In genomic region chr2:38997386-38998374, GRCm38 (mm10) we compare ENCODE assay signal across 8 mouse cellular contexts. TPM values are rescaled to one million over a fixed set of nuclear protein-coding genes. Genes with fewer than 3 reads are reported as not detected.
DNase-seq lines count a peak whose midpoint lies in the region; ATAC-seq and TF ChIP-seq lines count a peak whose summit lies in the region.

Gene Wdr38 (plus strand): TSS chr2:38997476.

- peak within 1 kb of the TSS; percentile 36 for H3K4me3 ChIP-seq in embryonic facial prominence, embryonic 12.5 days
- H3K4me3 ChIP-seq in heart, adult 2 months: peak within 1 kb of the TSS; percentile 57
- H3K4me3 ChIP-seq in kidney, adult 2 months (ENCODE audit: insufficient read depth, low read depth, low read length): peak within 1 kb of the TSS; percentile 55
- peak within 1 kb of the TSS; percentile 27 for H3K4me3 ChIP-seq in limb, embryonic 11.5 days (ENCODE audit: low read depth, low read length)
- H3K4me3 ChIP-seq in midbrain, embryonic 13.5 days (replicated peaks): peak within 1 kb of the TSS; percentile 21
- peak within 1 kb of the TSS; percentile 71 for H3K4me3 ChIP-seq in small intestine, adult 2 months (ENCODE audit: low read depth, low read length)

- DNase-seq in 3T3-L1 (ENCODE audit: low read depth, low spot score): peak; percentile 93
- peak; percentile 92 to 94 for DNase-seq in adrenal gland, postnatal 36 days
- DNase-seq in heart, adult 2 months: peak; percentile 91
- DNase-seq in kidney, adult 2 months: peak; percentile 92
- DNase-seq in limb, embryonic 11.5 days (ENCODE audit: low spot score): peak; percentile 93

- no peaks in the 10 kb centered on the region for H3K9me3 ChIP-seq in embryonic facial prominence, embryonic 12.5 days
- no peaks in the 10 kb centered on the region for H3K9me3 ChIP-seq in limb, embryonic 11.5 days (ENCODE audit: control insufficient read depth, low read length)
- H3K9me3 ChIP-seq in midbrain, embryonic 13.5 days: no peaks in the 10 kb centered on the region

- peak; percentile 89 for ATAC-seq in embryonic facial prominence, embryonic 12.5 days (ENCODE audit: insufficient number of reproducible peaks, insufficient read depth, low FRiP score, low TSS enrichment)
- ATAC-seq in limb, embryonic 11.5 days (ENCODE audit: insufficient number of reproducible peaks, low FRiP score, low TSS enrichment, low read depth): peak; percentile 88
- ATAC-seq in midbrain, embryonic 13.5 days: peak; percentile 92

- peak within 1 kb of the TSS; percentile 53 for H3K4me2 ChIP-seq in embryonic facial prominence, embryonic 12.5 days (replicated peaks)
- peak within 1 kb of the TSS; percentile 33 for H3K4me2 ChIP-seq in limb, embryonic 11.5 days (ENCODE audit: low read depth, severe bottlenecking)
- peak within 1 kb of the TSS; percentile 48 for H3K4me2 ChIP-seq in midbrain, embryonic 13.5 days (replicated peaks)

- peak; percentile 75; the same call in 1 of the 2 replicates for TF ChIP-seq EP300 in heart, adult 2 months (IDR thresholded peaks at IDR 0.05; ENCODE audit: insufficient read depth, low read depth, low read length)

- H3K27me3 ChIP-seq in embryonic facial prominence, embryonic 12.5 days: no peaks in the 10 kb centered on the region
- H3K27me3 ChIP-seq in heart, adult 2 months (ENCODE audit: control insufficient read depth, insufficient read depth, low read length): no peaks in the 10 kb centered on the region
- no peaks in the 10 kb centered on the region for H3K27me3 ChIP-seq in kidney, adult 2 months (replicated peaks; ENCODE audit: control insufficient read depth, insufficient read depth, low read length)
- H3K27me3 ChIP-seq in limb, embryonic 11.5 days (ENCODE audit: control insufficient read depth, insufficient read depth, low read length): no peaks in the 10 kb centered on the region
- H3K27me3 ChIP-seq in midbrain, embryonic 13.5 days: peaks cover 5% of the 10 kb centered on the region; the same call in 1 of the 2 replicates
- no peaks in the 10 kb centered on the region for H3K27me3 ChIP-seq in small intestine, adult 2 months (ENCODE audit: control insufficient read depth, insufficient read depth, low read length)

- H3K36me3 ChIP-seq in embryonic facial prominence, embryonic 12.5 days: peaks cover 30% of the 10 kb centered on the region
- no peaks in the 10 kb centered on the region for H3K36me3 ChIP-seq in heart, adult 2 months (ENCODE audit: control insufficient read depth, insufficient read depth, low read length)
- no peaks in the 10 kb centered on the region; the same call in 1 of the 2 replicates for H3K36me3 ChIP-seq in kidney, adult 2 months (ENCODE audit: control insufficient read depth, insufficient read depth, low read length)
- peaks cover 12% of the 10 kb centered on the region for H3K36me3 ChIP-seq in limb, embryonic 11.5 days (ENCODE audit: control insufficient read depth, insufficient read depth, low read length)
- H3K36me3 ChIP-seq in midbrain, embryonic 13.5 days: peaks cover 32% of the 10 kb centered on the region
- peaks cover 19% of the 10 kb centered on the region for H3K36me3 ChIP-seq in small intestine, adult 2 months (ENCODE audit: control insufficient read depth, insufficient read depth, low read length)

- peak; percentile 99 for TF ChIP-seq CTCF in heart, adult 2 months (IDR thresholded peaks at IDR 0.05)
- TF ChIP-seq CTCF in kidney, adult 2 months (conservative IDR thresholded peaks at IDR 0.05; ENCODE audit: insufficient read depth, insufficient read length, low read depth, low read length): peak; percentile 95
- peak; percentile 100 for TF ChIP-seq CTCF in small intestine, adult 2 months (IDR thresholded peaks at IDR 0.05; ENCODE audit: extremely low read depth, insufficient read length, insufficient replicate concordance, low read depth, low read length)

- H3K27ac ChIP-seq in embryonic facial prominence, embryonic 12.5 days: no peak within 1 kb of the TSS
- H3K27ac ChIP-seq in heart, adult 2 months: peak within 1 kb of the TSS; percentile 71
- H3K27ac ChIP-seq in kidney, adult 2 months (ENCODE audit: insufficient read depth, low read depth, low read length): peak within 1 kb of the TSS; percentile 33; the same call in 1 of the 2 replicates
- H3K27ac ChIP-seq in limb, embryonic 11.5 days (replicated peaks; ENCODE audit: low read depth, low read length): no peak within 1 kb of the TSS
- H3K27ac ChIP-seq in midbrain, embryonic 13.5 days: no peak within 1 kb of the TSS
- peak within 1 kb of the TSS; percentile 83 for H3K27ac ChIP-seq in small intestine, adult 2 months (ENCODE audit: insufficient read depth, low read depth, low read length)

- no peaks in the 10 kb centered on the region for H3K79me2 ChIP-seq in heart, adult 2 months (replicated peaks; ENCODE audit: control insufficient read depth, insufficient read depth, low read length)

- no peak for TF ChIP-seq POLR2A in heart, adult 2 months (IDR thresholded peaks at IDR 0.05; ENCODE audit: insufficient read depth, low read depth, low read length)
- no peak for TF ChIP-seq POLR2A in kidney, adult 2 months (IDR thresholded peaks at IDR 0.05; ENCODE audit: low read depth, low read length)
- no peak; the same call in 1 of the 2 replicates for TF ChIP-seq POLR2A in small intestine, adult 2 months (IDR thresholded peaks at IDR 0.05; ENCODE audit: low read depth, low read length)

- 16% methylated on average over 33 of the region's 33 CpGs for WGBS in embryonic facial prominence, embryonic 12.5 days
- 9% methylated on average over 33 of the region's 33 CpGs for WGBS in heart, adult 2 months
- 13% methylated on average over 33 of the region's 33 CpGs for WGBS in kidney, adult 2 months
- WGBS in limb, embryonic 11.5 days: 16% methylated on average over 33 of the region's 33 CpGs
- 16% methylated on average over 33 of the region's 33 CpGs for WGBS in midbrain, embryonic 13.5 days
- 11% methylated on average over 33 of the region's 33 CpGs for WGBS in small intestine, adult 2 months

- peak within 1 kb of the TSS; percentile 36; the same call in 1 of the 2 replicates for H3K9ac ChIP-seq in embryonic facial prominence, embryonic 12.5 days
- peak within 1 kb of the TSS; percentile 58 for H3K9ac ChIP-seq in heart, adult 2 months (ENCODE audit: low read depth, low read length)
- peak within 1 kb of the TSS; percentile 50 for H3K9ac ChIP-seq in limb, embryonic 11.5 days (ENCODE audit: low read length)
- H3K9ac ChIP-seq in midbrain, embryonic 13.5 days (replicated peaks): peak within 1 kb of the TSS; percentile 4; the same call in 1 of the 2 replicates

- peaks cover 12% of the 10 kb centered on the region for H3K4me1 ChIP-seq in embryonic facial prominence, embryonic 12.5 days
- H3K4me1 ChIP-seq in heart, adult 2 months (ENCODE audit: control insufficient read depth, insufficient read depth, low read length): peaks cover 2% of the 10 kb centered on the region; the same call in 1 of the 2 replicates
- no peaks in the 10 kb centered on the region for H3K4me1 ChIP-seq in kidney, adult 2 months (ENCODE audit: control insufficient read depth, insufficient read depth, low read length)
- 0 out of 2 replicates have a peak, but pooled peaks cover 7% of the 10 kb centered on the region for H3K4me1 ChIP-seq in limb, embryonic 11.5 days (ENCODE audit: control insufficient read depth, insufficient read depth, low read length)
- peaks cover 13% of the 10 kb centered on the region for H3K4me1 ChIP-seq in midbrain, embryonic 13.5 days (replicated peaks)
- H3K4me1 ChIP-seq in small intestine, adult 2 months (ENCODE audit: control insufficient read depth, insufficient read depth, insufficient read length, low read length): peaks cover 22% of the 10 kb centered on the region

- intact Hi-C loops in heart, adult 2 months (cut with DNase I): loop anchor here (1.0 to 5.0 kb wide), 2 partner anchors 70 to 200 kb away; partner anchors contain the start of gene Nr6a1

RNA-seq across cellular contexts. Expression of gene Wdr38, which starts in this region (rescaled TPM):
- total RNA-seq in adrenal gland, postnatal 36 days (2021): under 1 TPM; 0.33 to 0.46 TPM
- polyA plus RNA-seq in embryonic facial prominence, embryonic 12.5 days (2016; fragmentation: Nextera tagmentation; extraction: Ambion mirVana): 1.9 and 2.1 TPM in 2 replicates
- under 1 TPM in 1 of 2 experiments, not detected in 1; 0.20 TPM for total RNA-seq in heart, adult 2 months (2021)
- 0.47 and 0.59 TPM in 2 replicates for polyA plus RNA-seq in heart, adult 2 months (2012; rRNA removed)
- polyA plus RNA-seq in kidney, adult 2 months (2012; rRNA removed): 0.57 and 0.59 TPM in 2 replicates
- 1.1 and 1.7 TPM in 2 replicates for polyA plus RNA-seq in limb, embryonic 11.5 days (2014; fragmentation: Nextera tagmentation; extraction: Ambion mirVana)
- polyA plus RNA-seq in midbrain, embryonic 13.5 days (2015; fragmentation: Nextera tagmentation; extraction: Ambion mirVana): 1.6 and 1.8 TPM in 2 replicates
- 0.13 TPM in 2 replicates for polyA plus RNA-seq in small intestine, adult 2 months (2012; rRNA removed)

Comparison
In these comparisons a context has a peak if more than half of its experiments do, and no peak if none do; other contexts are left out.
1. Peak in DNase-seq in adrenal gland, postnatal 36 days; RNA of the gene not detected or under 1 TPM.
2. Peak in DNase-seq, H3K4me3 ChIP-seq, H3K27ac ChIP-seq and H3K9ac ChIP-seq in heart, adult 2 months; RNA of the gene not detected or under 1 TPM.
3. Peak in DNase-seq, H3K4me3 ChIP-seq and H3K27ac ChIP-seq in kidney, adult 2 months; RNA of the gene not detected or under 1 TPM.
4. H3K4me3 ChIP-seq: peak in every context shown above with its lines; median percentile 71 in small intestine, adult 2 months; 57 in heart, adult 2 months; 55 in kidney, adult 2 months; 36 in embryonic facial prominence, embryonic 12.5 days; 27 in limb, embryonic 11.5 days; 21 in midbrain, embryonic 13.5 days.
5. H3K9ac ChIP-seq: peak in every context shown above with its lines; median percentile 58 in heart, adult 2 months; 50 in limb, embryonic 11.5 days; 36 in embryonic facial prominence, embryonic 12.5 days; 4 in midbrain, embryonic 13.5 days.